Mouse (Mus musculus) right cerebral cortex, adult 2 months (tissue): Measurements from ENCODE around the gene Ehf.

Experiments
- DNase-seq, 2 experiments: peaks; one replicate each; pipeline ENCODE4 v3.0.0; 2021 to 2022; ENCODE audit warnings: low spot score in 2 of 2

Gene Ehf

GRCm38 (mm10) chr2:103214861-103215260 is 88.2 kb downstream of the Ehf start:
- DNase-seq, result no peak

- no peak for DNase-seq
Observed at GRCm38 (mm10) chr2:103213547-103213946, 89.5 kb downstream of the Ehf start.
